Mouse (Mus musculus) megakaryocyte, embryonic 14.5 days (primary cell): ENCODE measurements around the gene Gm10447.

ENCODE experiments used
- FLI1 ChIP-seq: IDR thresholded peaks from 2 replicates; pipeline ENCODE4 v1.6.1; 2012; ENCODE audit warnings: low read length, inconsistent platforms, mixed read lengths
- GATA1 ChIP-seq: IDR thresholded peaks from 3 replicates; pipeline ENCODE4 v1.6.1; 2012; ENCODE audit warnings: mixed read lengths, low read length, inconsistent platforms, borderline replicate concordance

GRCm38 (mm10) chr11:53436338-53436737 lies 20.6 kb downstream of the Gm10447 start:
- TF ChIP-seq GATA1 (no peak), FLI1 (no peak)
